Mouse (Mus musculus): ENCODE data around the gene Sh3pxd2b.

Sh3pxd2b gene

GRCm38 (mm10) chr11:32425043-32425658, 77.5 kb downstream of the Sh3pxd2b start:
- DNase-seq (ENCODE audit: low spot score in 2 of 2): no peak

- DNase-seq (ENCODE audit: low spot score in 2 of 2): no peak
These were observed 79.9 kb downstream of the Sh3pxd2b start for GRCm38 (mm10) chr11:32427537-32427936.

- no peak for DNase-seq (ENCODE audit: low spot score in 2 of 2)
These were observed 87.9 kb downstream of the Sh3pxd2b start for GRCm38 (mm10) chr11:32435410-32436060.

- peak in 1 of 2 experiments; percentile 19 for DNase-seq (ENCODE audit: low spot score in 2 of 2)
These were observed 95.0 kb downstream of the Sh3pxd2b start for GRCm38 (mm10) chr11:32442576-32442975.

GRCm38 (mm10) chr11:32444266-32444665, 96.6 kb downstream of the Sh3pxd2b start:
- no peak for DNase-seq (ENCODE audit: low spot score in 2 of 2)

GRCm38 (mm10) chr11:32445135-32445534, 97.5 kb downstream of the Sh3pxd2b start:
- no peak for DNase-seq (ENCODE audit: low spot score in 2 of 2)

GRCm38 (mm10) chr11:32445637-32446226, 98.1 kb downstream of the Sh3pxd2b start:
- DNase-seq (ENCODE audit: low spot score in 2 of 2): no peak

GRCm38 (mm10) chr11:32450216-32450615, 102.6 kb downstream of the Sh3pxd2b start:
- DNase-seq (ENCODE audit: low spot score in 2 of 2): peak; percentile 30 to 41

- DNase-seq (ENCODE audit: low spot score in 2 of 2): peak in 1 of 2 experiments; percentile 21
These were observed 103.7 kb downstream of the Sh3pxd2b start for GRCm38 (mm10) chr11:32451306-32451705.

- no peak for DNase-seq (ENCODE audit: low spot score in 2 of 2)
These were observed 105.1 kb downstream of the Sh3pxd2b start for GRCm38 (mm10) chr11:32452745-32453144.

GRCm38 (mm10) chr11:32453353-32453915, 105.8 kb downstream of the Sh3pxd2b start:
- peak; percentile 30 to 63 for DNase-seq (ENCODE audit: low spot score in 2 of 2)

GRCm38 (mm10) chr11:32454231-32454799, 106.7 kb downstream of the Sh3pxd2b start:
- no peak for DNase-seq (ENCODE audit: low spot score in 2 of 2)

- peak; percentile 95 to 96 for DNase-seq (ENCODE audit: low spot score in 2 of 2)
These were observed 107.3 kb downstream of the Sh3pxd2b start, which contains the start of gene Ubtd2 for GRCm38 (mm10) chr11:32454800-32455506. TSS of gene Ubtd2 (plus strand) at chr11:32455370.

- DNase-seq (ENCODE audit: low spot score in 2 of 2): peak in 1 of 2 experiments; percentile 26
These were observed 108.0 kb downstream of the Sh3pxd2b start for GRCm38 (mm10) chr11:32455507-32456141.

GRCm38 (mm10) chr11:32456356-32456755, 108.7 kb downstream of the Sh3pxd2b start:
- no peak for DNase-seq (ENCODE audit: low spot score in 2 of 2)

GRCm38 (mm10) chr11:32464282-32464681, 116.7 kb downstream of the Sh3pxd2b start:
- no peak for DNase-seq (ENCODE audit: low spot score in 2 of 2)

GRCm38 (mm10) chr11:32471925-32472324, 124.3 kb downstream of the Sh3pxd2b start:
- peak in 1 of 2 experiments; percentile 18 for DNase-seq (ENCODE audit: low spot score in 2 of 2)

- DNase-seq (ENCODE audit: low spot score in 2 of 2): no peak
These were observed 127.1 kb downstream of the Sh3pxd2b start for GRCm38 (mm10) chr11:32474725-32475124.

- no peak for DNase-seq (ENCODE audit: low spot score in 2 of 2)
These were observed 128.0 kb downstream of the Sh3pxd2b start for GRCm38 (mm10) chr11:32475487-32476236.

Data from frontal cortex, postnatal 36 days (tissue).